Mouse (Mus musculus) liver, postnatal 0 days (tissue): ENCODE measurements around the gene 9330182L06Rik. TPM values are rescaled to one million over a fixed set of nuclear protein-coding genes. Genes with fewer than 3 reads are reported as not detected.

Experiments used
- ATAC-seq: fragments of 200-750 bp; cut with Nextera tagmentation; 2 replicates; pipeline ENCODE4 v1.8.0; 2017; ENCODE audit warnings: mild to moderate bottlenecking, moderate library complexity
- DNase-seq: peaks from one replicate; pipeline ENCODE4 v3.0.0-alpha.2; 2016
- H3K27ac ChIP-seq: fragments of 300-500 bp; sonication (generic); 2 replicates; pipeline ENCODE4 v1.5.1; 2014; ENCODE audit warnings: antibody characterized with exemption, moderate library complexity, mild to moderate bottlenecking, low read depth
- H3K27me3 ChIP-seq: fragments of 300-500 bp; sonication (generic); 2 replicates; pipeline ENCODE4 v1.6.1; 2014; ENCODE audit warnings: low read length, control low read depth, mixed read lengths; ENCODE audit not compliant: insufficient read depth
- H3K36me3 ChIP-seq: fragments of 300-500 bp; sonication (generic); replicated peaks from 2 replicates; pipeline ENCODE4 v1.6.1; 2014; ENCODE audit warnings: mild to moderate bottlenecking, control low read depth, low read length, moderate library complexity, mixed read lengths; ENCODE audit not compliant: insufficient read depth
- H3K4me1 ChIP-seq: fragments of 300-500 bp; sonication (generic); 2 replicates; pipeline ENCODE4 v1.6.1; 2014; ENCODE audit warnings: antibody characterized with exemption, mild to moderate bottlenecking, control low read depth; ENCODE audit not compliant: insufficient read depth
- H3K4me2 ChIP-seq: fragments of 300-500 bp; sonication (generic); 2 replicates; pipeline ENCODE4 v1.6.1; 2014; ENCODE audit warnings: low read depth, mild to moderate bottlenecking, low read length, moderate library complexity, mixed read lengths
- H3K4me3 ChIP-seq: fragments of 300-500 bp; sonication (generic); 2 replicates; pipeline ENCODE4 v1.5.1; 2014; ENCODE audit warnings: low read depth, low read length
- H3K9ac ChIP-seq: fragments of 300-500 bp; sonication (generic); replicated peaks from 2 replicates; pipeline ENCODE4 v1.6.1; 2014; ENCODE audit warnings: mild to moderate bottlenecking, moderate library complexity
- H3K9me3 ChIP-seq: fragments of 300-500 bp; sonication (generic); 2 replicates; pipeline ENCODE4 v1.6.1; 2016; ENCODE audit warnings: mild to moderate bottlenecking, control low read depth, low read length, mixed read lengths
- CTCF ChIP-seq: sonication (generic); IDR thresholded peaks from 2 replicates; pipeline ENCODE4 v1.5.1; 2016; ENCODE audit warnings: antibody characterized with exemption, low read depth
- EP300 ChIP-seq: IDR thresholded peaks from 2 replicates; pipeline ENCODE4 v1.6.1; 2016; ENCODE audit warnings: antibody characterized with exemption, low read depth, mild to moderate bottlenecking
- WGBS: fragments of 180-500 bp; shearing (Covaris S2); extraction: QIAGEN DNeasy Blood & Tissue Kit; methylation state at CpG from one replicate; pipeline ENCODE4 v1.1.7; 2014; ENCODE audit not compliant: insufficient replicate concordance; 5-methylcytosine and 5-hydroxymethylcytosine counted together
- microRNA counts: library from miRNA; unstranded; fragments of <30 nt; microRNA quantifications from one replicate; lab custom pipeline; 2015
- microRNA-seq: library from miRNA; unstranded; fragments of <30 nt; microRNA quantifications from one replicate; pipeline ENCODE4, GENCODE M21; 2016
- polyA plus RNA-seq: library from polyadenylated mRNA; unstranded; fragments of >200 nt; fragmentation: Nextera tagmentation; extraction: Ambion mirVana; gene quantifications from 2 replicates; pipeline ENCODE4 v1.2.1, GENCODE M21; 2015

Gene 9330182L06Rik
- polyA plus RNA-seq, 1 experiment from 2014 or later, result 0.15 TPM

DNA sequence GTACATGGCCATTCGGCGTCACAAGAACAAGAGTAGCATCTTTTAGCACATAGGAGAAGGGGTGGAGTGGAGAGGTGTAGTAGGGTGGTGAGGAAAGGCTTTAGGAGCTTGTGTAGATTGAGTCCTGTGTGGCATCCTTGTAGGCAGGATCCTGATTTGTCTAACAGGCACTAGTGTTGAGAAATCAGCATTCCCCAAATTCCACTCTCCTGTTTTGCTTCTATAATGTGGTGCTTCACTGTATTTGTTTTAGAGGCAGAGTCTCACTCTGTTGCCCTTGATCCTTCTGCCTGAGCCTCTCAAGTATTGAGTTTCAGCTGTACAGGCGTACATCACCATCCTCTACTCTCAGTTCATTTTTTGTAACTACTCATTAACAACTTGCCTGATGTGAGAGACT lies 211.7 kb downstream of the 9330182L06Rik start:
- no peak overlapping the region for H3K9ac ChIP-seq
- no peak overlapping the region for H3K4me2 ChIP-seq
- DNase-seq, result no peak
- no peaks in the 10 kb centered on the region for H3K9me3 ChIP-seq
- H3K27ac ChIP-seq, result no peak overlapping the region
- no peaks in the 10 kb centered on the region for H3K4me1 ChIP-seq
- no peak overlapping the region for H3K4me3 ChIP-seq
- H3K36me3 ChIP-seq, result no peaks in the 10 kb centered on the region
- WGBS, result 76% methylated on average over 3 of the region's 3 CpGs
- no peaks in the 10 kb centered on the region for H3K27me3 ChIP-seq
- TF ChIP-seq EP300, result no peak
- no peak for TF ChIP-seq CTCF
- no peak for ATAC-seq

DNA sequence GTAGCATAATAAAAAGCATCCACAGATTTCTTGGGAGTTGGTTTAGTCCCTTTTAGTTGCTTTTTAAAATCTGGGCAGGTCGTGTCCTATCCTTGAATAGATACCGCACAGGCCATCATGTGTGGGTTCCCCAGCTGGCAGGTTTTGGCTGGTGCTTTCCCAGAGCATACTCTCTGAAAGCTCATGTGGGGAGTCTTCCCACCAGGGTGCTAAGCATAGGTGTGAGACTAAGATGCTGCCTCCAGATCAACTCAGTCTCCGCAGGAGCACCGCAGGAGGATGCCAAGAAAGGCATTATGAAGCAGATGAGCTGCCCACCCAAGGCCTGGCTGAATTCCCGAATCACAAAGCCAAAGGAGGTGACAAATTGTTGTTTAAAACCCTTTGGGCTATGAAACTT lies 229.5 kb downstream of the 9330182L06Rik start:
- Histone ChIP-seq H3K27ac (no peak overlapping the region), H3K4me2 (no peak overlapping the region), H3K4me3 (no peak overlapping the region), H3K9me3 (no peaks in the 10 kb centered on the region), H3K36me3 (no peaks in the 10 kb centered on the region), H3K9ac (no peak overlapping the region), H3K4me1 (no peaks in the 10 kb centered on the region), H3K27me3 (no peaks in the 10 kb centered on the region)
- TF ChIP-seq EP300 (no peak), CTCF (no peak)
- ATAC-seq (no peak), DNase-seq (no peak)
- 23% methylated on average over 5 of the region's 5 CpGs for WGBS

DNA sequence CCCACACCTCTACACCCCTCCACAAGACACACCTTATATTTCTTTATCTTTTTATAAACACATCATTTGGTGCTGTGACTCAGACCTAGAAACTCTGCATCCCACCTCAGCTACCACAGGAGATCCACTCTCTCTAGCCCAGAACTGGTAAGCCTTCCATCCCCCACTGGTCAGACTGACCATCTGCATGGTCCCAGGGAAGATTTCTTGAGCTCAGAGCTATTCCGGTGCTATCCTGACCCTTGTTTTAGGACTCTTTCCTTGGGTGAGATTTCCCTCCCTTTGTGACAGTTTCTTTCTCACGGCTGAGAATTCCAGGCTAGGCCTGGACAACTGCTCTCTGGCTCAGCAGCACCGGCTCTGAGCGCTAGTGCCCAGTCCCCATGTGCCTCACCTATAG lies 231.3 kb downstream of the 9330182L06Rik start:
- H3K27ac ChIP-seq, result no peak overlapping the region
- no peaks in the 10 kb centered on the region for H3K9me3 ChIP-seq
- no peak overlapping the region for H3K4me3 ChIP-seq
- no peak for DNase-seq
- H3K36me3 ChIP-seq, result no peaks in the 10 kb centered on the region
- H3K4me2 ChIP-seq, result no peak overlapping the region
- TF ChIP-seq CTCF, result no peak
- no peaks in the 10 kb centered on the region for H3K27me3 ChIP-seq
- no peak overlapping the region for H3K9ac ChIP-seq
- ATAC-seq, result no peak
- WGBS, result 59% methylated on average over 4 of the region's 4 CpGs
- no peaks in the 10 kb centered on the region for H3K4me1 ChIP-seq

DNA sequence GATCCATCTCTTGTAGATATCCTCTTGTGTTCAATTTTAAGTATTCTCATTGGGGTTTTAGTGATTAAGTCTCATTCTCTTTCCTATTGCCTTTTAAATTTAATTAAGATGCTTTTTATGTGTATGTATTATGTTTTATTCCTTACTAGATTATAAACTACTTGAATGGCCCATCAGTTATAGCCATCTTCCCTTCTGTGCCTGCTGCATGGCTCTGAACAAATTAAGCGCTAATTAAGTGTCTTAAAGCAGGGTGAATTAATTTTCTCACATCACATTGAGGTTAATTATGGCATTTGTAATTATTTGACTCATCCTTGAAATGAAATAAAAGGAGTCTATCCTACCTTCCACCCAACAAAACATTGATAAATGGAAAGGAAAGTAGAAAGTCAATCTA lies 245.1 kb downstream of the 9330182L06Rik start:
- Histone ChIP-seq H3K4me3 (no peak overlapping the region), H3K27me3 (no peaks in the 10 kb centered on the region), H3K36me3 (no peaks in the 10 kb centered on the region), H3K27ac (no peak overlapping the region), H3K4me2 (no peak overlapping the region), H3K9me3 (no peaks in the 10 kb centered on the region), H3K4me1 (no peaks in the 10 kb centered on the region), H3K9ac (no peak overlapping the region)
- DNase-seq (no peak), ATAC-seq (no peak)
- no peak for TF ChIP-seq EP300
- WGBS, result 75% methylated on average over 1 of the region's 1 CpGs

DNA sequence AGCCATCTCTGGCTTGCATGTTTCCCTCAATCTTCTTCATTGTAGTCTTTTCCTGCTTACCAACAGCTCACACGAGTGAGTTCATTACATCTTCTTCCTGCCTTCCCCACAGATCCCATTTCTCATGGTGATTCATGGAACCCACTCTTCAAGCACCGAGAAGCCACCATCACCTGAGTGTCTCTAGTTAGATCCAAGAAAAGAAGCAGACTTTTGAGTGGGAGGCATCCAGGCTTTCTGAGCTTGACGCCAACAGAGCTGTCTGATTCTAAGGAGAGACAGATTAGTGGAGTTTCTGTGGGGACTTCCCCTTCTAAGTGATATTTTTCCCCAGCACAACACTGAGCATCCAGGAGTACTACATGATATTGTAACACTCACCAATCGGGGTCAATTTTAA lies 259.6 kb downstream of the 9330182L06Rik start:
- Histone ChIP-seq H3K27me3 (no peaks in the 10 kb centered on the region), H3K9ac (no peak overlapping the region), H3K4me1 (no peaks in the 10 kb centered on the region), H3K9me3 (no peaks in the 10 kb centered on the region), H3K4me3 (no peak overlapping the region), H3K4me2 (no peak overlapping the region), H3K36me3 (no peaks in the 10 kb centered on the region), H3K27ac (no peak overlapping the region)
- WGBS, result 65% methylated on average over 4 of the region's 4 CpGs
- DNase-seq (no peak), ATAC-seq (no peak)
- no peak for TF ChIP-seq EP300
- TF ChIP-seq CTCF, result no peak

MicroRNAs within 50 kb of the gene (microRNA counts, 519-probe panel; counts per million panel counts)
- not detected for microRNA mmu-miR-879 (lab: Ali Mortazavi, UCI)

Small RNA genes within 50 kb of the gene (microRNA-seq; reads per million reads assigned to microRNA genes)
- gene Mir879, result not detected

Other genes with a start within 250 kb of the 9330182L06Rik start
- gene Tmem243, start 165.4 kb upstream of the 9330182L06Rik start, polyA plus RNA-seq, result 50.9 and 56.7 TPM in 2 replicates
- 6.3 and 7.6 TPM in 2 replicates for gene Dmtf1, start 104.3 kb upstream of the 9330182L06Rik start, polyA plus RNA-seq